Mouse (Mus musculus): ENCODE measurements at regions not wholly inside any gene's neighbourhood (a gene's known extent, or its start where the extent isn't known, plus 50 kb on each side); places are given as distances from the start of the nearest gene placed in this dataset.

GRCm38 (mm10) chr11:111865143-111865542, 799.2 kb downstream of the Kcnj2 start:
- no peak for DNase-seq

GRCm38 (mm10) chr11:111875406-111875805, 809.4 kb downstream of the Kcnj2 start:
- DNase-seq = no peak

DNA sequence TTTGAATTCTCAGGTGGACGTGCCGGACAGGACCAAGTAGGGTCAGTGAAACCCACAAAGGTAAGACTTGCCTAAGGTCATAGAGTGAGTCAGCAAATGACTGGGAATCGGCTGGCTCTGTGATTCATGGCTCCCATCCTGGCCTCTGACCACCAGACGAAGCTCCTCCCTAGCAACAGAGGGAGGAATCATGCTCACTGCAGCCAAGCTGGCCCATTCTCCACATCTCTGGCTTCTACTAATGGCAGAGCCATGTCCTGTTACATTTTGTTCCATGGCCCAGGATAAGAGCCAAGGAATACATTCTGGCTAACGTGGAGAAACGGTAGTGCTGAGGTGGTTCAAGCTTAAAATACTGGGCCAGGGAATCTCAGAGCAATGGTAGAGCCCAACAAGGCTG, 814.2 kb downstream of the Kcnj2 start:
- no peak for DNase-seq

GRCm38 (mm10) chr11:111890026-111890425, 824.1 kb downstream of the Kcnj2 start:
- DNase-seq = no peak

GRCm38 (mm10) chr11:111893861-111894260, 827.9 kb downstream of the Kcnj2 start:
- no peak for DNase-seq

GRCm38 (mm10) chr11:111895221-111896200, 829.5 kb downstream of the Kcnj2 start:
- no peak for DNase-seq

DNA sequence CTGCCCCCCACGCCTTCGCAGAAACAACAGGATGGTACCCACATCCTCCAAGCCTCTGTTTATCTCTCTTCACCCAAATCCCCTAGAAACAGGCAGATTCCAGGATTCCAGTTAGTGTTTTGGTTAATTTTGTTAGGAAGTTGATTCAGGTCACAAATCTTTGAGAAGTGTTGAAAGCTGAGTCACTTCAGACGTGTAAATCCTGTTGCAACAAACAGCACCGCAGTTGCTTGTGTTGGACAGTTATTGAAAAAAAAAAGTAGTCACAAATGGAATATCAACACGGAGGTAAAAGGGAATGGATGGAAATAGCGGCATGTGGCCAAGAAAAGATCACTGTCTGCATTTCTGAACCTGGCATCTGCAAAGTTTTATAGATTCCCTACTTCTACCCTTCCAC, 831.0 kb downstream of the Kcnj2 start:
- no peak for DNase-seq

GRCm38 (mm10) chr11:111904086-111904485, 838.1 kb downstream of the Kcnj2 start:
- no peak for DNase-seq

- DNase-seq = no peak
Observed at GRCm38 (mm10) chr11:111913891-111914290, 847.9 kb downstream of the Kcnj2 start.

DNA sequence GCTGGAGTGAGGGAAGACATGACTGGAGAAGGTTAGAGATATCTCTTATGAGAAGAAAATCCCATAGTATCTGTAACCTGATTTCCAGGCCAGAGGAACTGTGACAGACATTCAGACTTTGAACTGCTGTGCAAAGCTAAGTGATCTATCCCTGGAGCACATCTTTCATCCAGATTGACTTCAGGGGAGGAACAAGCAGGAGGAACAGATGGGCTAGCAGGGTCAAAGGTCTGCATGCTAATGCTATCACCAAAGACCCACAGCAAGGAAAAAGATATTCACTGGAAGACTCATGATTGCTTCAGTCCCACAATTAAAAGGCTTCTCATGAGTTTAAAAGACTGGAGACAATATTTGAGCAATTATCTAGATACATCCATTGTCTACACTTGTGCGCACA, 855.7 kb upstream of the Sox9 start:
- DNase-seq = no peak

DNA sequence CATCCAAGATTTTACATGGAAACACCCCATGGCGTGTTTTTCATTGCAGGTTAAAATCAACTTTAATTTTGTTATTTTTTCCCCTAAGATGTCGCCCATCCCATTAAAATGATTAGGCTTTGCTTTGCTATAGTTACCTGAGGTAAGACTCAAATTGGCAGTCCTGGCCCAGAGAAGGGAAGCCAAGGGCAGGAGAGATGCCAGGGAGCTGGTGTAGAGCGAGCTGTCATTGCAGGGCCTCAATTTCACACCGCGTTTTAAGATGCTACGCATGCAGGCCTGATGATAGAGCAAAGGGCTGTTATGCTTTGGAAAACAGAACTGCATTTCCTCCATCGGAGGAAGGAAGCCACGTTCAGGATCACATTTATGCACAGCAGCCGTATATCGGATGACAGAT, 852.7 kb upstream of the Sox9 start:
- no peak for DNase-seq

GRCm38 (mm10) chr11:111932052-111932451, 850.0 kb upstream of the Sox9 start:
- DNase-seq = no peak

DNA sequence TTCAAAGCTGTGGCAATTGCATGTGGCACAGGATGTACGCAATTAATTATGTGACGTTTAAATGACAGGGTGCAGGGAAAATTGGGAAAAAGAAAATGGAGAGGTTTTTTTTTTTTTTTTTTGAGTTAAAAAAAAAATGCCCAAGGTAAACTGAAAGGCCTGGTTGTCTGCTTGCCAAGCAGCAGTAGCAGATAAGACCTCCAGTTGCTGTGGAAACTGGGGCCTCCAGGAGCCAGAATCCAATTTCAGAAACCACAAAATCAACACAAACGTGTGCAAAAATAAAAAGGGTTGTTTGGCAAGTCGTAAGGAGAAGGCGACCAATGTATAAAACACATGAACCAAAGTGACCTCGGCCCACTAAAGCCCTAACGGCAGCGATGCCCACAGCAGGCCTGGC, 837.7 kb upstream of the Sox9 start:
- peak; percentile 7 for DNase-seq

GRCm38 (mm10) chr11:111945806-111946205, 836.2 kb upstream of the Sox9 start:
- no peak for DNase-seq

DNA sequence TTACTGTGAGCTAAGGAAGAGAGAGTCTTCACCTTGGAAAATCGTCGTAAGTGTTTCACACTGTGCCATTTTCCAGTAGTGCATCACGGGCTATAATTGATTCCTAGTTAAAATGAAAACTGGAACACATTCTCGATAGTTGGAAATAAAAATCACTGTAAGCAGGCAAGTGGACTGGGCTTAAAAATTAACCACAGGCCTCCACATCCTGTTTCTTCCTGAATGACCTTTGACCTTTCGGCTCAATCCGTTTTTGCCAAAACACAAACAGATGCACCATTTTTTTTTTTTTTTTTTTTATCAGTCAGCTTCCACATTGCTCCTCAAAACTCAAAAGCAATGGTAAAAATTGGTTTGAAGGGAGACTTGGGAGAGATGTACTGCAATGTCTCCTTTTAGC, 834.4 kb upstream of the Sox9 start:
- no peak for DNase-seq

GRCm38 (mm10) chr11:111953421-111953820, 828.6 kb upstream of the Sox9 start:
- peak; percentile 4 for DNase-seq

DNA sequence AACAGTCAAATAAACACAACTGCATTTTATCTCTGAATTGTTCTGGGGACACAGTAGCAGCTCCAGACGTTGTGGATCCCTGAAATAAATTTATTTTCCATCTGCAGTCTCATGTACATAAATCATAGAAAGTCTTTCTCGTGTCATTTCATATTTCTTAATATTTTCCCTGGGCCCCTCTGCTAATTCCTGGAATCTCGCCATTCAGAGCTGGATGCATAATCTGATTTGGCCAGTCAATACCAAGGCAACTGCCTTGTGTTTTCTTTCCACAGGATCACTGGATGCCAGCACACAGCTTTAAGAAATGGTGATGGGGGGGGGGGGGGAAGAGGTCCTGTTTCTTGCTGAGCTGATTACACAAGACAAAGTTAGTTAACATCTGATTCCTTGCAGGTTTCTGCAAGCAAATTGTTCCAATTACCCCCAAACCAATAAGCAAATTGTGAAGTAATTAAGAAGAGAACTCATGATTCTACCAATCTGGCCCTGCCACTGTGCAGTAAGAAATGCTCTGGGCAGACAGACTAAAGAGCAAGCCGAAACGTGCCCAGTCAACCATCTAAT, 824.2 kb upstream of the Sox9 start:
- no peak for DNase-seq

GRCm38 (mm10) chr11:111961047-111961837, 820.8 kb upstream of the Sox9 start:
- no peak for DNase-seq

DNA sequence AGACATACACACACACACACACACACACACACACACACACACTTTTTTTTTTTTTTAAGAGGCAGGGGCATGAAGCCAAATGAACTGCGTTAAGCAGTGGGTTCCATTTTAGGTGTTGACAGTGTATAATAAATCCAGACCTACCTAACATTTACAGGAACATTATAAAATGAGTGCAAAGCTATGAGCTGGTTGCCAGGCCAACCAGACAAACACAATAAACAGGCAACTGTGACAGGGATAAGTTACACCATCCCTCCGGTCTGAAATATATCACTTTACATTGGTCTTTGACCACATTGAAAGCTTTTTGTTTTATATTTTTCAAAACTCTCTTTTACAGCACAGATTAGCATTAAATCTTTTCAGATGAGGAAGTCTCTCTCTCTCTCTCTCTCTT, 820.2 kb upstream of the Sox9 start:
- no peak for DNase-seq

DNA sequence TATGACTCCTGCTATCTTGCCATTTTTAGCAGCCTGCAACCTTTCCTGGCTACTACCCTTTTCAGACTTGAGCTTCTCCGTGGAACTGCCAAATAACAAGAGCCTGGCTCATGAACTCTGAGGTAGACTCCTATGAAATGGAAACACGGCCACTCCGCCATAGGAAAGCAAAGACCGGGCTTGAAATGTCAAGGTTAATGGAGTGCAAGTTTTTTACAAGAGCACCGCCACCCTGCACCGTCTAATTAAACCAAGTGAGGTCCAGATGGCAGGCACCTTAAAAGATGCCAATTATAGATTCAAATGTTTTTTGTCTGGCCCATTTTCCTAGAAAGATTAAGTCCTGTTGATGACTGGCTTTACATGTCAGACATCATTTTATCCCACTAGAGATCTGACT, 818.0 kb upstream of the Sox9 start:
- no peak for DNase-seq

GRCm38 (mm10) chr11:111966401-111966800, 815.6 kb upstream of the Sox9 start:
- no peak for DNase-seq

GRCm38 (mm10) chr11:111971001-111971400, 811.0 kb upstream of the Sox9 start:
- DNase-seq = no peak

- no peak for DNase-seq
Observed at GRCm38 (mm10) chr11:111978667-111979066, 803.4 kb upstream of the Sox9 start.

- DNase-seq = peak; percentile 29
Observed at GRCm38 (mm10) chr11:111996395-111996794, 785.6 kb upstream of the Sox9 start.

Measured in right cerebral cortex, postnatal 4 days (tissue).